Mouse (Mus musculus) heart, postnatal 4 days (tissue): ENCODE results near the gene Eomes. TPM values are rescaled to one million over a fixed set of nuclear protein-coding genes. Genes with fewer than 3 reads are reported as not detected.

ENCODE experiments used
- DNase-seq: peaks from one replicate; pipeline ENCODE4 v3.0.0; 2021
- total RNA-seq, 2 experiments: library from RNA; stranded (reverse); gene quantifications; 2 replicates each; pipeline ENCODE4 v1.2.3; 2021

Gene Eomes
- total RNA-seq, 2 experiments from 2014 or later: not detected

- peak; percentile 70 for DNase-seq
Measured at GRCm38 (mm10) chr9:118488138-118488895, 10.3 kb downstream of the Eomes start.

GRCm38 (mm10) chr9:118488896-118489578, 11.0 kb downstream of the Eomes start:
- no peak for DNase-seq

- DNase-seq: peak; percentile 80
Measured at GRCm38 (mm10) chr9:118489579-118490019, 11.6 kb downstream of the Eomes start.

- DNase-seq: no peak
Measured at GRCm38 (mm10) chr9:118491195-118491594, 13.2 kb downstream of the Eomes start.

- DNase-seq: no peak
Measured at GRCm38 (mm10) chr9:118492932-118493698, 15.1 kb downstream of the Eomes start.

GRCm38 (mm10) chr9:118494106-118494505, 16.1 kb downstream of the Eomes start:
- no peak for DNase-seq

- no peak for DNase-seq
Measured at GRCm38 (mm10) chr9:118495933-118496332, 17.9 kb downstream of the Eomes start.

- DNase-seq: no peak
Measured at GRCm38 (mm10) chr9:118496952-118497351, 18.9 kb downstream of the Eomes start.

GRCm38 (mm10) chr9:118498061-118498460, 20.0 kb downstream of the Eomes start:
- no peak for DNase-seq

GRCm38 (mm10) chr9:118500963-118501362, 23.0 kb downstream of the Eomes start:
- no peak for DNase-seq

GRCm38 (mm10) chr9:118504656-118505055, 26.6 kb downstream of the Eomes start:
- DNase-seq: no peak

GRCm38 (mm10) chr9:118506020-118506403, 28.0 kb downstream of the Eomes start, which contains the start of gene Golga4:
TSS of gene Golga4 (plus strand) at chr9:118506267.
- DNase-seq: peak; percentile 92

- peak; percentile 55 for DNase-seq
Measured at GRCm38 (mm10) chr9:118506404-118507231, 28.6 kb downstream of the Eomes start.

- DNase-seq: no peak
Measured at GRCm38 (mm10) chr9:118507552-118507951, 29.5 kb downstream of the Eomes start.

GRCm38 (mm10) chr9:118508601-118509000, 30.6 kb downstream of the Eomes start:
- DNase-seq: no peak

GRCm38 (mm10) chr9:118510941-118511690, 33.1 kb downstream of the Eomes start:
- no peak for DNase-seq

- peak; percentile 30 for DNase-seq
Measured at GRCm38 (mm10) chr9:118512681-118513233, 34.7 kb downstream of the Eomes start.

GRCm38 (mm10) chr9:118515476-118515875, 37.5 kb downstream of the Eomes start:
- DNase-seq: no peak

GRCm38 (mm10) chr9:118516162-118516561, 38.1 kb downstream of the Eomes start:
- DNase-seq: no peak

- no peak for DNase-seq
Measured at GRCm38 (mm10) chr9:118517619-118518018, 39.6 kb downstream of the Eomes start.

GRCm38 (mm10) chr9:118519101-118519500, 41.1 kb downstream of the Eomes start:
- DNase-seq: no peak
